Mouse (Mus musculus) v-Abl transformed pro-B cells (cell line): Measurements from ENCODE around the gene Tfap2e.

Experiments
- in situ Hi-C, 2 experiments: fragments of 400-800 bp; cut with MboI; formaldehyde crosslinking; loops; one replicate each; pipeline ENCODE4 v1.15.1; 2025; ENCODE audit not compliant: unreplicated experiment in 2 of 2

The Tfap2e gene

GRCm38 (mm10) chr4:126752608-126753141, 16.6 kb upstream of the Tfap2e start:
- in situ Hi-C loops: loop anchor here in 1 of 2 experiments (10.0 kb wide), 1 partner anchor 492 kb away; the partner anchor contains the start of gene Smim12

- in situ Hi-C loops: loop anchor here in 1 of 2 experiments (10.0 kb wide), 1 partner anchor 493 kb away; the partner anchor contains the start of gene Smim12
Observed at GRCm38 (mm10) chr4:126752024-126752607, 16.1 kb upstream of the Tfap2e start.

- in situ Hi-C loops: loop anchor here in 1 of 2 experiments (10.0 kb wide), 1 partner anchor 493 kb away; the partner anchor contains the start of gene Smim12
Observed at GRCm38 (mm10) chr4:126751556-126752023, 15.6 kb upstream of the Tfap2e start.

- in situ Hi-C loops: loop anchor here in 1 of 2 experiments (10.0 kb wide), 1 partner anchor 494 kb away; the partner anchor contains the start of gene Smim12
Observed at GRCm38 (mm10) chr4:126750863-126751555, 15.0 kb upstream of the Tfap2e start.

GRCm38 (mm10) chr4:126750046-126750683, 14.1 kb upstream of the Tfap2e start:
- in situ Hi-C loops: loop anchor here in 1 of 2 experiments (10.0 kb wide), 1 partner anchor 495 kb away; the partner anchor contains the start of gene Smim12

- in situ Hi-C loops: loop anchor here (5.0 to 25.0 kb wide), 4 partner anchors 88 to 488 kb away; partner anchors contain the start of genes Clspn (in 2 of the 2) and Smim12 (in 1 of the 2)
Observed at GRCm38 (mm10) chr4:126749553-126749952, 13.5 kb upstream of the Tfap2e start.

GRCm38 (mm10) chr4:126748381-126748780, 12.3 kb upstream of the Tfap2e start:
- in situ Hi-C loops: loop anchor here (5.0 to 25.0 kb wide), 4 partner anchors 89 to 489 kb away; partner anchors contain the start of genes Clspn (in 2 of the 2) and Smim12 (in 1 of the 2)

GRCm38 (mm10) chr4:126746194-126746840, 10.3 kb upstream of the Tfap2e start:
- in situ Hi-C loops: loop anchor here (5.0 to 25.0 kb wide), 4 partner anchors 91 to 491 kb away; partner anchors contain the start of genes Clspn (in 2 of the 2) and Smim12 (in 1 of the 2)

GRCm38 (mm10) chr4:126745506-126746193, 9.6 kb upstream of the Tfap2e start:
- in situ Hi-C loops: loop anchor here (5.0 to 25.0 kb wide), 4 partner anchors 92 to 492 kb away; partner anchors contain the start of genes Clspn (in 2 of the 2) and Smim12 (in 1 of the 2)

- in situ Hi-C loops: loop anchor here (5.0 to 25.0 kb wide), 5 partner anchors 92 to 492 kb away; partner anchors contain the start of genes Clspn (in 2 of the 2) and Smim12 (in 1 of the 2)
Observed at GRCm38 (mm10) chr4:126744831-126745230, 8.8 kb upstream of the Tfap2e start.

GRCm38 (mm10) chr4:126743713-126744112, 7.7 kb upstream of the Tfap2e start:
- in situ Hi-C loops: loop anchor here in 1 of 2 experiments (5.0 to 25.0 kb wide), 2 partner anchors 146 to 494 kb away; partner anchors contain the start of gene Smim12

- in situ Hi-C loops: loop anchor here in 1 of 2 experiments (5.0 to 25.0 kb wide), 2 partner anchors 146 to 494 kb away; partner anchors contain the start of gene Smim12
Observed at GRCm38 (mm10) chr4:126742976-126743375, 6.9 kb upstream of the Tfap2e start.

- in situ Hi-C loops: loop anchor here in 1 of 2 experiments (5.0 to 25.0 kb wide), 2 partner anchors 144 to 496 kb away; partner anchors contain the start of gene Smim12
Observed at GRCm38 (mm10) chr4:126741448-126741847, 5.4 kb upstream of the Tfap2e start.

GRCm38 (mm10) chr4:126739966-126740676, 4.1 kb upstream of the Tfap2e start:
- in situ Hi-C loops: loop anchor here (5.0 to 25.0 kb wide), 3 partner anchors 133 to 497 kb away; partner anchors contain the start of genes 5730409E04Rik (in 1 of the 2) and Smim12 (in 1 of the 2)

GRCm38 (mm10) chr4:126735382-126736000, 549 bp downstream of the Tfap2e start:
- in situ Hi-C loops: loop anchor here (5.0 to 25.0 kb wide), 2 partner anchors 128 to 502 kb away; partner anchors contain the start of genes 5730409E04Rik (in 1 of the 2) and Smim12 (in 1 of the 2)

GRCm38 (mm10) chr4:126734700-126735381, 1.2 kb downstream of the Tfap2e start:
- in situ Hi-C loops: loop anchor here (5.0 to 25.0 kb wide), 2 partner anchors 128 to 502 kb away; partner anchors contain the start of genes 5730409E04Rik (in 1 of the 2) and Smim12 (in 1 of the 2)
